Mouse (Mus musculus) liver, embryonic 14.5 days (tissue): ENCODE data around the gene Tbx1.

ENCODE experiments used
- CTCF ChIP-seq: IDR thresholded peaks from 2 replicates; pipeline ENCODE4 v1.5.1; 2016; ENCODE audit warnings: antibody characterized with exemption, low read depth, control low read depth
- EP300 ChIP-seq: IDR thresholded peaks from 2 replicates; pipeline ENCODE4 v1.6.1; 2016; ENCODE audit warnings: antibody characterized with exemption, low read depth

DNA sequence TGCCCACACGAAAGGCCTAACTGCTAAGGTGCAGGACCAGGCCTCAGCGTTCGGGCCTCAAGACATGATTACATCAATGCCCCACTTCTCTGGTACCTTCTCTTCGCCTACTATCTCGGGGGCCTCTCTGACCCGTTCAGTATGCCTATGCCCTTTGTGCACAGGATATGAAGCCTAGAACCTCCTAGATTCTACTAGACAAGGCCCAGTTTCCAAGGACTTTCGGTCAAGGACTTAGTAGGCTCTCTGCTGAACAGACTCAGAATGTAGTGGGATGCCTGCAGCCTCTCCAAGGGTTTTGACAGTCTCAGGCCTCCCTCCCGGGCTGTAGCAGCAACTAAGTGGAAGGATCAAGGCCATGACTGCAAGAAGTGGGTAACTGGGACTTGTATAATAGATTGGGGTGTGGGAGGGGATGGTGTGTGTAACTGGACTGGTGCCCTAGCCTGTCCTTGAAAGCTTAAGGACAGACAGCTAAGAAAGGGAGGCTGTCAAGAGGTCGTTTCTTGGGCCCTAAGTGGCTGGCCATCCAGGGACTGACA lies 1.3 kb downstream of the Tbx1 start:
- TF ChIP-seq CTCF (no peak), EP300 (no peak)
